Mouse (Mus musculus) kidney, embryonic 15.5 days (tissue): Measurements from ENCODE around the gene Nfia. TPM values are rescaled to one million over a fixed set of nuclear protein-coding genes. Genes with fewer than 3 reads are reported as not detected.

Experiments used
- ATAC-seq: fragments of 200-750 bp; cut with Nextera tagmentation; replicated peaks from 2 replicates; pipeline ENCODE4 v1.8.0; 2017; ENCODE audit warnings: moderate TSS enrichment; ENCODE audit not compliant: low FRiP score
- H3K27ac ChIP-seq: fragments of 300-500 bp; sonication (generic); 2 replicates; pipeline ENCODE4 v1.5.1; 2015; ENCODE audit warnings: mild to moderate bottlenecking, inconsistent platforms
- H3K27me3 ChIP-seq: fragments of 300-500 bp; sonication (generic); 2 replicates; pipeline ENCODE4 v1.6.1; 2015; ENCODE audit warnings: inconsistent platforms
- H3K36me3 ChIP-seq: fragments of 300-500 bp; sonication (generic); 2 replicates; pipeline ENCODE4 v1.6.1; 2015; ENCODE audit warnings: inconsistent platforms
- H3K4me1 ChIP-seq: fragments of 300-500 bp; sonication (generic); 2 replicates; pipeline ENCODE4 v1.6.1; 2015; ENCODE audit warnings: inconsistent platforms
- H3K4me2 ChIP-seq: fragments of 300-500 bp; sonication (generic); 2 replicates; pipeline ENCODE4 v1.6.1; 2015; ENCODE audit warnings: moderate library complexity, mild to moderate bottlenecking, inconsistent platforms
- H3K4me3 ChIP-seq: fragments of 300-500 bp; sonication (generic); replicated peaks from 2 replicates; pipeline ENCODE4 v1.5.1; 2015; ENCODE audit warnings: mild to moderate bottlenecking, inconsistent platforms
- H3K9ac ChIP-seq: fragments of 300-500 bp; sonication (generic); 2 replicates; pipeline ENCODE4 v1.6.1; 2015; ENCODE audit warnings: mild to moderate bottlenecking, inconsistent platforms
- H3K9me3 ChIP-seq: fragments of 300-500 bp; sonication (generic); replicated peaks from 2 replicates; pipeline ENCODE4 v1.6.1; 2016; ENCODE audit warnings: inconsistent platforms
- WGBS: fragments of 180-500 bp; shearing (Covaris S2); methylation state at CpG from one replicate; pipeline ENCODE4 v1.1.7; 2015; ENCODE audit warnings: mixed read lengths; 5-methylcytosine and 5-hydroxymethylcytosine counted together
- polyA plus RNA-seq: library from polyadenylated mRNA; unstranded; fragments of >200 nt; fragmentation: Nextera tagmentation; extraction: Ambion mirVana; gene quantifications from 2 replicates; pipeline ENCODE4 v1.2.1, GENCODE M21; 2015

Gene Nfia
- polyA plus RNA-seq, 1 experiment from 2014 or later, result 29.3 TPM

DNA sequence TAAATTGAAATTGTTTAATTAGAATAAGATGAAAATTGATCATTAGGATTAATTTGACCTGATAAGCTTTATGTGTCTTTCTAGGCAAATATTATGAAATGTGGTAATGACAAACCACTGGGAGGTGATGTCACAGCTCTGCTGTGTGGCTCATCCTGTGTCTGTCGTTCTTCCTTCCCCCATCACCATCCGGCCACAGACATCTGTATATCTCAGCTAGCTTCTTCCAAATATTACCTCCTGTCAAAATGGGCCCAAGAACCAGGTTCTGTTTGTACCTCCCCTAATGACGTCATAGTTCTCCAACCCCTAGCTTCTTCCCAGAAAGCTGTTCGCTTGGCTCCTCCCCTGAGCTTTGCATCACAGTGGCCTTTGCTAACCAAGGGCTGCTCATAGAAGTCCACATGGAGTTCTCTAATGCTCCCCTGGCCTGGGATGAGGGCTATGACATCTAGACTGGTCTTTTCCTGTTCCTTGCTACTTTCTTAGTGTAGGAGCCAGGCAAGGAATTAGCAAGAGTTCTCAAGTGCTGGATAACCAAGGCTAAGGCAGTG is 324.6 kb downstream of the Nfia start:
- Histone ChIP-seq H3K9me3 (no peaks in the 10 kb centered on the region), H3K27me3 (no peaks in the 10 kb centered on the region), H3K4me3 (no peak overlapping the region), H3K36me3 (no peaks in the 10 kb centered on the region), H3K27ac (no peak overlapping the region), H3K4me2 (no peak overlapping the region), H3K9ac (no peak overlapping the region), H3K4me1 (peaks cover 34% of the 10 kb centered on the region)
- WGBS, result 81% methylated on average over 4 of the region's 4 CpGs
- ATAC-seq, result no peak

DNA sequence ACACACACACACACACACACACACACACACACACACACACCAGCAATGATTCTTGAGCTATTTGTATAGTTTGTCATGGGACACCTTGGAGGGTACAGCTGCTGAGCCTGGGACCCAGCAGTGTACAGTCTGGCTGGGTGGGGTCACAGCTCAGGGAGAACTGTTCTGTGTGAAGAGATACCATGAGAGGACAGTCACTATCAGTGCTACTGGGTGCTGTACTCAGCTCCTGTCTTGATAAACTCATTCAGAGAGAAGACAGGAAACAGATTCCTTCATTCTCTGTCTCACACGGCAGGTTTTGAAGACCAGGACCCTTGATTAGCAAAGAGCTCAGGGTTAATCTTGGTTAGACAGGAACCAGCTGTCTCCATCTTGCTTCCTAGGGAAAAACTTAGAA is 326.1 kb downstream of the Nfia start:
- no peaks in the 10 kb centered on the region for H3K9me3 ChIP-seq
- H3K4me1 ChIP-seq, result peaks cover 41% of the 10 kb centered on the region
- H3K27ac ChIP-seq, result no peak overlapping the region
- ATAC-seq, result no peak
- WGBS, result 21% methylated on average over 1 of the region's 1 CpGs
- no peaks in the 10 kb centered on the region for H3K27me3 ChIP-seq
- no peak overlapping the region for H3K9ac ChIP-seq
- H3K4me2 ChIP-seq, result no peak overlapping the region
- no peak overlapping the region for H3K4me3 ChIP-seq
- no peaks in the 10 kb centered on the region for H3K36me3 ChIP-seq

DNA sequence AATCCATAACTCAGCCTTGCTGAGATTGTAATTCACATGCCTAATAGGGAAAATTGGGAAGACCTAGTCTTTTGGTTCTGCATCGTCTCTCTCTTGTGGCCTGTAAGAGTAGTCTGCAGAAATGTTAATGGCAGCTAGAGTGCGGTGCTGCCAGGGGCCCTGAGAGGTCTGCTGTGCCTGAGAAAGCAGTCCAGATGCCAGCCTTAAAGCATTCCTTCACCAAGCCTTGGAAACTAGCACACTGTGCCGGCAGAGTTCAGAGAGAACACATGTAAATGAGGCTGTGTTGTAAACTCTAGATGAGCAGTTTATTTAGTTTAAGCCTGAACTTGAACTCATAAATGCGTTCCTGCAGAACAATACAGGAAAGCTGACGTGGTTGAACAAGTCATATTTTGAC is 326.9 kb downstream of the Nfia start:
- Histone ChIP-seq H3K9ac (no peak overlapping the region), H3K4me2 (no peak overlapping the region), H3K9me3 (no peaks in the 10 kb centered on the region), H3K4me3 (no peak overlapping the region), H3K4me1 (peaks cover 44% of the 10 kb centered on the region), H3K27ac (no peak overlapping the region), H3K27me3 (no peaks in the 10 kb centered on the region), H3K36me3 (no peaks in the 10 kb centered on the region)
- 68% methylated on average over 5 of the region's 5 CpGs for WGBS
- ATAC-seq, result no peak

DNA sequence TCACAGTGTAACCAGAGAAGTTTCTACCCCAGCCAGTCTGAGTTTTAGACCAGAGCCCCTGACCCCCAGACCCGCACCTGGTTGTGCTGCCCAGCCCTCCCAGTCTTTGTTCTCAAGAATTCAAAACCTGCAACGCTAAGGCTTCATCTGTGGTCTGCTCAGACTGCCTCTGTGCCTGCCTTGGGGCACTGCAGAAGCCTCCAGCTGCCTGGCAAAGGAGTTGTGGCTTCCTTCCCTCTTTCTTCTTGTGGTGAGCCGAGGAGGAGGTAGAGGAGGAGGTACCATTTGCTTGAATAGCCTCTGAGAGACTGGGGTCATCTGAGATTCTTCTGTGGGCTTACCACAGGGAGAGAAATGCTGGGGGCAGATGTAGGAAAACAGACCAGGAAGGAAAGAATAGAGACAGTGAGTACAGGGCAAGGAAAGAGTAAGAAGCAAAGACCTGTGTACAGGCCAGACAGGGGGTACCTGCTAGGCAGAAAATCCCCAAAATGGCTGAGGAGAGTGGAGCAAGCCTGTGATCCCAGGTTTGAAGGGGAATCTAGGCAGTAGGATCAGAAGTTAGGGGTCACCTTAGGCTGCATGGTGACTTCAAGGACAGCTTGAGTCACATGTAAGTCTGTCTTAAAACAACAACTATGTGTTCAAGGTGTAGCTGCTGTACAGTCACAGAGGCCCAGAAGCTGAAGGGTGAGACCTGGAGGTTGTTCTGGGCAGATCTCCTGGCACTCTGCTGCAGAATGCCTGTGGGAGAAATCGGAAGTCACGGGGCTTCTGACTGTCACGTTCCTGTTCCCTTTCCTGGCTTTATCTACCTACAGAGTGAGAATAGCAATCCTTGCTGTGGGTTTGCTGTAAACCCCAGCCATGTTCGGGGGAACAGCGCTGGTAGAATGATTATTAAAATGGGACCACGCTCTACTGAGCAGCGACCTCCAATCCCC is 328.9 kb downstream of the Nfia start:
- no peak for ATAC-seq
- Histone ChIP-seq H3K27ac (peak overlapping the region; percentile 22; the same call in 1 of the 2 replicates), H3K4me1 (peaks cover 59% of the 10 kb centered on the region), H3K9me3 (no peaks in the 10 kb centered on the region), H3K27me3 (no peaks in the 10 kb centered on the region), H3K9ac (no peak overlapping the region), H3K36me3 (no peaks in the 10 kb centered on the region), H3K4me2 (no peak overlapping the region), H3K4me3 (no peak overlapping the region)
- WGBS, result 55% methylated on average over 10 of the region's 10 CpGs

DNA sequence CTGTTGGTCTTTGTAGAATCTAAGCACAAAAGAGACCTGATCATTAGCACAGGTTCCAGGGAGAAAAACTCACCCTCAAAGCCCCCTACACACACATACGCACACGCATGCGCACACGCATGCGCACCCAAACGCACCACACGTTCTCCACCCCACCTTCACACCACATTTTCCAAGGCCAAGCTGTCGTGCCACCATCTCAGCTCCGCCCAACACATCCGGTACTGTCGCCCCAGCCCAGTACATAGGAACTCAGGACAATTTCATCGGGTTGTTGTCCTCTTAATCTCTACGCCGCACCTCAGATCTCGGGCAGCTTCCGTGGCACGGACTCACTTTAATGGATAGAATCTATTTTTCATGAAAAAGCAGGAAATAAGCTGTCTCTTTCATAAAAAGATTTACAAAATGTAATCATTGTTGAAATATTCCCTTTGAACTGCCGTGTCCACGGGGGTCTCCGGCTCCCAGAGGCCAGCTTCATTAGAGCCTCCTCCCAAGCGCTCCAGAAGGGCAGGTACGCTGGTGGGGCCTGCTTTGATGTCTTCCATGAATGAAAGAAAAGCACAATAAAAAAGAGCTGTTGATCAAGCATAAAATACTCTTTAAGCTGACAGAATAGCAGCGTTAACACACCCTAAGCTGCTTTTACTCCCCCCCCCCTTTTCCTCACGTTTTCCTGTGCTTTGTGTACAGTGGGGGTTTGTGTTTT is 330.2 kb downstream of the Nfia start:
- Histone ChIP-seq H3K4me1 (peaks cover 72% of the 10 kb centered on the region), H3K27me3 (no peaks in the 10 kb centered on the region), H3K9me3 (no peaks in the 10 kb centered on the region), H3K27ac (no peak overlapping the region), H3K36me3 (no peaks in the 10 kb centered on the region), H3K9ac (no peak overlapping the region), H3K4me2 (peak overlapping the region; percentile 4; the same call in 1 of the 2 replicates), H3K4me3 (no peak overlapping the region)
- ATAC-seq, result no peak
- WGBS, result 52% methylated on average over 24 of the region's 24 CpGs

DNA sequence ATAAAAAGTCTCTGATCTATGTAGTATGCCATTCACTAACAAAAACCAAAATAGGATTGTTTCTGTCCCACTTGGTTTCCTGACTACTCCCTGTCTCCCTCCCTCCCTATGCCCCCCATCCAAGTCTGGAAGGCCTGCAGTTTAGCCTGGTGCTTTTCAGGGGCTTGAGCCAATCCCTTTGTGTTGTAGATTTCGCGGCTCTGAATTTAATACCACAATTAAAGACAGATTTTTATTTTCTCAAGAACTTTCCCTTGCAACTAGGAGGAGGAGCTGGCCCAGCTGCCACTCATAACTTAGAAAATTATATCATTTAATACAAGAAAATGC is 330.8 kb downstream of the Nfia start:
- no peak overlapping the region for H3K27ac ChIP-seq
- no peak overlapping the region for H3K9ac ChIP-seq
- H3K4me1 ChIP-seq, result peaks cover 77% of the 10 kb centered on the region
- H3K27me3 ChIP-seq, result no peaks in the 10 kb centered on the region
- no peak overlapping the region for H3K4me3 ChIP-seq
- H3K4me2 ChIP-seq, result no peak overlapping the region
- no peak for ATAC-seq
- H3K36me3 ChIP-seq, result no peaks in the 10 kb centered on the region
- no peaks in the 10 kb centered on the region for H3K9me3 ChIP-seq
- 51% methylated on average over 2 of the region's 2 CpGs for WGBS

DNA sequence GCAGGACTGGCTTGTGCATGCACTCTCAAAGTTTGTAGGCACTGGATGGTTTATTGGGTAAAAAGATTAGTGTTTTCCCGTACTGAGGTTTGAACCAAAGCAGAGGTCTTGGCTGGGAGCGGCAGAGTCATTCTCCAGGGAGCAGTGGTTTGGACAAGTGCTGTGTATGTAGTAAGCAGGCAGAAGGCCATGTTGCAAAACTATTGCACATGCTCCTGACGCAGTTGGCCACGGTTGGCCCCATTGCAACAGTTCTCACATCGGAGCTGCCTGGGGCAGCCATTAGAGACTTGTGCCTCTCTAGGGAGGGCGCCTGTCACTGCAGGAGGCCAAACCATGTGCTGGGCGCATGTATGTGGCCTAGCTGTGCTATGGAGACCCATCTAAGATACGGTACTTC is 331.6 kb downstream of the Nfia start:
- Histone ChIP-seq H3K9me3 (no peaks in the 10 kb centered on the region), H3K36me3 (no peaks in the 10 kb centered on the region), H3K9ac (no peak overlapping the region), H3K4me1 (peaks cover 85% of the 10 kb centered on the region), H3K4me3 (no peak overlapping the region), H3K4me2 (no peak overlapping the region), H3K27me3 (no peaks in the 10 kb centered on the region), H3K27ac (no peak overlapping the region)
- 88% methylated on average over 8 of the region's 8 CpGs for WGBS
- no peak for ATAC-seq

DNA sequence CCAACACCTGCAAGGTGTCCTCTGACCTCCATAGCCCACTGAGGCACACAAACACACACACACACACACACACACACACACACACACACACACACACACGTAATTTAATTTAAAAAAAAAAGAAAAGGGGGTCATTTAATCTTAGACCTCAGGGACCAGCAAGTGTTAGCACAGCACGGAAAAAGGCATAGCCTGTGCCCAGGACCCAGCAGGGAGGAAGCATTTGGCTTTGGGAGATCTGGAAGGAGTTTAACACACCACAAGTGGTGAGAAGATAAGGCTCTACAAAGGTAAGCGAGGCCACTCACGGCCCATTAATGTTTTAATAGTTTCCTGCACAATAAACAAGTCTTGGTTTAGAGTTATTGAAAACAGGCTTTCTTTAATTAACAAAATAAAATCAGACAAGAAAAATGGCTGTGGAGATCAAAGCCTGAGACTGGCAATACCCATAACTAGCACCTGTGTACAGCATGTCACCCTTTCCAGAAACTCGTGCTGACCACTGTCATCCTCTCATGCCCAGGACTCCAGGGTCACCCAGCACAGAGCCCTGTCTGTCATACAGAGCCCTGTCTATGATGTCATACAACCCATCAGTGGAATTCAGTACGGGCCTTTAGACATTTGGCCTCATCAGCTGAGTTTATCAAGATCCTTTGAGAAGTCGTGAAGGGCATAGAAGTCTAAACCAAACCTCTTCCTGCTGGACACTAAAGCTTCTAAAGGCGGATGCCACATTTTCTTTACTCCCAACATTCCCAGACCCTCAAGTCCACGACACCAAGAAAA is 332.6 kb downstream of the Nfia start:
- peak overlapping the region; percentile 83 for H3K27ac ChIP-seq
- no peaks in the 10 kb centered on the region for H3K27me3 ChIP-seq
- ATAC-seq, result no peak
- no peaks in the 10 kb centered on the region for H3K36me3 ChIP-seq
- no peak overlapping the region for H3K4me2 ChIP-seq
- H3K9me3 ChIP-seq, result no peaks in the 10 kb centered on the region
- WGBS, result 44% methylated on average over 9 of the region's 9 CpGs
- H3K4me3 ChIP-seq, result no peak overlapping the region
- H3K4me1 ChIP-seq, result peaks cover 79% of the 10 kb centered on the region
- H3K9ac ChIP-seq, result no peak overlapping the region

DNA sequence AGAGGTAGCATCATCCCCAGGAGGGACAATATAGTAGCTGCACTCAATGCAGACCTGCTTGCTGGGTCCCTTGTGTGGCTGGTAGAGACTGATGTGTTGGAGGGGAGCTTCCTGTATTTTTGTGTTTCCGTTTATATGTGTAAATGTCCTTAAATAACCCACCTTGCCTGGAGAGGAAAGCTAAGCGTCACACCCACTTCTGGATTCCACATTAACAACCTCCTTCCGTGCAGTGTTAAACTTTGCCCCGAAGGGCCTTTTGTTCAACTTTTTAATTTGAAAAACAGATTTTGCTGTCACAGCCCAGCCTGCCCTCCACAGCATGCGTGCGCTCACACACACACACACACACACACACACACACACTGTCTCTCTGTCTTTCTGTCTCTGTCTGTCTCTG is 333.4 kb downstream of the Nfia start:
- peak overlapping the region; percentile 52 for H3K4me2 ChIP-seq
- 13% methylated on average over 6 of the region's 6 CpGs for WGBS
- 0 out of 2 replicates have a peak overlapping the region, but pooled peaks have one; percentile 10 for H3K9ac ChIP-seq
- no peaks in the 10 kb centered on the region for H3K27me3 ChIP-seq
- ATAC-seq, result peak; percentile 7; the same call in 1 of the 2 replicates
- H3K36me3 ChIP-seq, result 0 out of 2 replicates have a peak, but pooled peaks cover under 1% of the 10 kb centered on the region
- H3K4me1 ChIP-seq, result peaks cover 72% of the 10 kb centered on the region
- H3K27ac ChIP-seq, result peak overlapping the region; percentile 83
- H3K4me3 ChIP-seq, result no peak overlapping the region
- no peaks in the 10 kb centered on the region for H3K9me3 ChIP-seq

DNA sequence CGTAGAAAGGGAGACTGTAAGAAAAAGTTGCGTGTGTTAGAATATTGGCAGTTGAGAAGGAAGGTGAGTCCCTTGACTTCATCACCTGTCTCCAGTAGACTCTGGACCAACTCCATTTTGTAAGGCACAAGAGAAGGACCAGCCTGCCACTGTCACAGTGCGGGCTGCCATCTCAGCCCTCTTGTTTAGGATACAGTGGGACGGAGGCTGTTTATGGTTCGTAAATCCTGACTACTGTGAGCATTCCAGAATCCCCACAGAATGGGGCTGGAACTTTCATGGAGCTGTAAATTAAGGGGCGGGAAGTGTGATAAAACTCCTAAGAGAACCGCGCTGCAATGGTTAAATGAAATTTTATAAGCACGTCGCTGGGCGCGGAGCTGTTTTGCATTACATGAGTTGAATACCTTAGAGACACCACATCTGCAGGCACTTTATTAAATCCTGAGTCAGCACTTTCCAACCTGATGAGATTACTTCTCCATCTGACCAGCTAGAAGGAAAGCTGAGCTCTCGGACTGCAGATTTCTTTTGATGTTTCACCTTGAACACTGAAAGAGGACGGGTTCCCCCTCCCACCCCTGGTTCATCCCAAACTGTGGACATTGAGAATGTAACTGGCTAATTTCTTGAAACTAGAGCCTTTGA is 334.0 kb downstream of the Nfia start:
- peak; percentile 66 for ATAC-seq
- H3K4me1 ChIP-seq, result peaks cover 66% of the 10 kb centered on the region
- H3K4me3 ChIP-seq, result peak overlapping the region; percentile 15; the same call in 1 of the 2 replicates
- no peaks in the 10 kb centered on the region for H3K9me3 ChIP-seq
- no peaks in the 10 kb centered on the region for H3K27me3 ChIP-seq
- peak overlapping the region; percentile 52 for H3K4me2 ChIP-seq
- WGBS, result 11% methylated on average over 14 of the region's 14 CpGs
- H3K27ac ChIP-seq, result peak overlapping the region; percentile 83
- 0 out of 2 replicates have a peak overlapping the region, but pooled peaks have one; percentile 10 for H3K9ac ChIP-seq
- 0 out of 2 replicates have a peak, but pooled peaks cover 3% of the 10 kb centered on the region for H3K36me3 ChIP-seq

DNA sequence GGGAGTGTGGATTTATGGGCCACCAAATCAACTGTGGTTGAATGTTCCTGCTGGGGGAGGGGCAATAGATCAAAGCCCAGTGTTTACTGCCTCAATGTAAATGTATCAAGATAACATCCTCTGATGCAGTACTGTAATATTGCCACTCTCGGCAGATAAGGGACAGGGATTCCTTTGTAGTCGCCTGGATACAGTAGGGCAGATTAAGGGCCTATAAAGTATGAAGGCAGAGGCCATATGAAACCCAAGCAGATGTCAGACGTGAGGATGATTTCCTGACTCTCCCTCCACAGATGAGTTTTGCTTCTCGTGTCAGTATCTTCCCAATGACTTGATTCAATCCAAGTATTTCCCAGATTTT is 334.5 kb downstream of the Nfia start:
- no peak overlapping the region for H3K4me3 ChIP-seq
- H3K9me3 ChIP-seq, result no peaks in the 10 kb centered on the region
- H3K36me3 ChIP-seq, result 0 out of 2 replicates have a peak, but pooled peaks cover 3% of the 10 kb centered on the region
- peak overlapping the region; percentile 52 for H3K4me2 ChIP-seq
- H3K27ac ChIP-seq, result peak overlapping the region; percentile 83
- 9% methylated on average over 4 of the region's 4 CpGs for whole genome bisulfite sequencing
- no peak overlapping the region for H3K9ac ChIP-seq
- no peak for ATAC-seq
- peaks cover 62% of the 10 kb centered on the region for H3K4me1 ChIP-seq
- no peaks in the 10 kb centered on the region for H3K27me3 ChIP-seq
